Mouse (Mus musculus) E14TG2a.4 (cell line): ENCODE data around the gene Gm572.

Experiments used
- H3K27me3 ChIP-seq: 2 replicates; pipeline ENCODE4 v1.6.1; 2014; ENCODE audit warnings: low read length, control low read depth; ENCODE audit not compliant: insufficient read depth
- H3K36me3 ChIP-seq: 2 replicates; pipeline ENCODE4 v1.6.1; 2014; ENCODE audit warnings: low read length, control low read depth; ENCODE audit not compliant: insufficient read depth
- H3K4me1 ChIP-seq: replicated peaks from 2 replicates; pipeline ENCODE4 v1.6.1; 2014; ENCODE audit warnings: low read depth, low read length, control low read depth
- H3K4me3 ChIP-seq: replicated peaks from 2 replicates; pipeline ENCODE4 v1.5.1; 2014; ENCODE audit warnings: mild to moderate bottlenecking, low read length
- H3K9me3 ChIP-seq: 2 replicates; pipeline ENCODE4 v1.6.1; 2014; ENCODE audit warnings: low read length, control low read depth
- CTCF ChIP-seq: conservative IDR thresholded peaks from 2 replicates; pipeline ENCODE4 v1.5.1; 2014; ENCODE audit warnings: low read length
- NANOG ChIP-seq: IDR thresholded peaks from 2 replicates; pipeline ENCODE4 v1.6.1; 2014; ENCODE audit warnings: borderline replicate concordance, low read length, mixed read lengths
- POU5F1 ChIP-seq: IDR thresholded peaks from 2 replicates; pipeline ENCODE4 v1.6.1; 2014; ENCODE audit warnings: low read length, borderline replicate concordance

Gm572 gene

GRCm38 (mm10) chr4:148649309-148649708 lies 6.2 kb downstream of the Gm572 start:
- no peak for TF ChIP-seq NANOG
- TF ChIP-seq CTCF = peak; percentile 63
- no peak for TF ChIP-seq POU5F1
- Histone ChIP-seq H3K4me1 (peaks cover 26% of the 10 kb centered on the region), H3K4me3 (no peak overlapping the region), H3K36me3 (no peaks in the 10 kb centered on the region), H3K9me3 (peaks cover 13% of the 10 kb centered on the region), H3K27me3 (no peaks in the 10 kb centered on the region)

GRCm38 (mm10) chr4:148651045-148651444 lies 7.9 kb downstream of the Gm572 start:
- Histone ChIP-seq H3K4me1 (peaks cover 31% of the 10 kb centered on the region), H3K4me3 (peak overlapping the region; percentile 46), H3K36me3 (no peaks in the 10 kb centered on the region), H3K27me3 (no peaks in the 10 kb centered on the region), H3K9me3 (peaks cover 13% of the 10 kb centered on the region)
- TF ChIP-seq CTCF (no peak), NANOG (no peak), POU5F1 (no peak)

GRCm38 (mm10) chr4:148654701-148655398 lies 11.7 kb downstream of the Gm572 start:
- peak overlapping the region; percentile 69 for H3K4me3 ChIP-seq
- peaks cover 13% of the 10 kb centered on the region for H3K9me3 ChIP-seq
- TF ChIP-seq CTCF = peak; percentile 85
- TF ChIP-seq NANOG = no peak
- H3K4me1 ChIP-seq = peaks cover 49% of the 10 kb centered on the region
- H3K27me3 ChIP-seq = peaks cover 19% of the 10 kb centered on the region; the same call in 1 of the 2 replicates
- no peaks in the 10 kb centered on the region for H3K36me3 ChIP-seq

DNA sequence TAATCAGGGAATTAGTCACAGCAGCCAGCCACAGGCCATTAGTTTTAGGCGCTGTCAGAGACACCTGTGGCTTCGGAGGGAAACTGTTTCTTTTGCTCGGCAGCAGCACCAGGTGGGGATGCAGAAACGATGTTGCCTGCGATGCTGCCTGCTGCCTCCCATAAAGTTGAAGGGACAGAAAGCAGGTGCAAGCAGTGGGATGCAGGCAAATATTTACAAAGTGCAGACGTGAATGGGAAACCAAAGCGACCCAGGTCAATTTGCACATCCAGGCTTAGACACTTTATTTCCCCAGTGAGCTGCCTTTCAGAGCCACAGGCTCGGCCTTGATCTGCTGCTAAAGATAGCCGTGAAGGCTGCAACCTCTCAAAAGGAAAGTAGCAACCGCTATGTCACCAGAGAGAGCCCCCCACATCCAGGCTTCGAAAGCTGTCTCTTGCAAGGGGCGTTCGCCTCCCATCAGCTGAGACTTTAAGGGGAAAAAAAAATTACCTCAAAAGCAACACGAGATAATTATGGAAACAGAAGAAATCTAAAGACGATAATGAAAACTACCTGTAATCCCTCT lies 13.7 kb downstream of the Gm572 start:
- Histone ChIP-seq H3K4me3 (no peak overlapping the region), H3K4me1 (peaks cover 38% of the 10 kb centered on the region), H3K36me3 (no peaks in the 10 kb centered on the region), H3K27me3 (peaks cover 21% of the 10 kb centered on the region; the same call in 1 of the 2 replicates), H3K9me3 (peaks cover 13% of the 10 kb centered on the region)
- no peak for TF ChIP-seq NANOG
- TF ChIP-seq CTCF = no peak
- TF ChIP-seq POU5F1 = no peak

DNA sequence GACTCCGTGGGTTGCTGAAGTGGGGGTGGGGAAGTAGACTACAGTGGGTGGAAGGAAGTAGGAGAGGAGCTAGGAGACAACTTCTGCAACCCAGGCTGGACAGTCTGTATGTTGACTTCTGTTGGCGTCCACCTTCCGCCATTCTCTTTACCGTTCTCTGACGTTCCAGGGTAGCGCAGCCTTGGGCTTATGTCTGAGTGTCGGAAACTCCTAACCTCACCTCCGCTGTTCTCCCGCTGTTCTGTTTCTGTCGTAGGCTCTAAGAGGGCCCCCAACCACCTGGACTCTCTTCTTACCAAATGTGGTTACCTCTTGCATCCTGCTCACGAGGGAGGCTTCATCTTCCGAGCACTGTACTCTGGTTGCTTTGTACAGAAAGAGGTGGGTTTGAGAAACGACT lies 14.7 kb downstream of the Gm572 start:
- H3K4me3 ChIP-seq = peak overlapping the region; percentile 37

DNA sequence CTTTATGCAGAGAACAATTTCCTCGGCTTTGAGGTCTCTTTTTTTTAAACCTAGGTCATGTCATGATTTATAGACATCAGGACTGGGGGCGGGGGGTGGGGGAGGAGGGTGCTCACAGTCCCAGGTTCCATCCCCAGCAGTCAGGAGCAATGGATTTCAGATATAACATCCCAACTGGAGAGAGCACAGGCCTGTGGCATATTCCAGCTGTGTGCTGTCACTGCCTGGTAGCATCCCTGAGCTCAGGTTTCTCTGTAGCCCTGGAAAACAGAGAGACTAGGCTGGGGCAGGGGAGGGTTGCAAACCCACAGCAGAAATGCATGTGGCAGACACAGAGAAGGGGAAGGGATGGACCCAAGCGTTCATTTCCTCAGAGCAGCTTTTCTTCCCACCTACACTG lies 17.1 kb downstream of the Gm572 start:
- Histone ChIP-seq H3K27me3 (peaks cover 31% of the 10 kb centered on the region), H3K36me3 (no peaks in the 10 kb centered on the region), H3K9me3 (no peaks in the 10 kb centered on the region), H3K4me3 (no peak overlapping the region), H3K4me1 (peaks cover 41% of the 10 kb centered on the region)
- no peak for TF ChIP-seq POU5F1
- TF ChIP-seq CTCF = no peak
- TF ChIP-seq NANOG = no peak

More for the DNA sequence above, 14.7 kb downstream of the Gm572 start:
- H3K4me1 ChIP-seq = peaks cover 45% of the 10 kb centered on the region
- H3K36me3 ChIP-seq = no peaks in the 10 kb centered on the region
- TF ChIP-seq NANOG = no peak
- TF ChIP-seq POU5F1 = no peak
- TF ChIP-seq CTCF = no peak
- peaks cover 11% of the 10 kb centered on the region for H3K9me3 ChIP-seq
- peaks cover 23% of the 10 kb centered on the region; the same call in 1 of the 2 replicates for H3K27me3 ChIP-seq

DNA sequence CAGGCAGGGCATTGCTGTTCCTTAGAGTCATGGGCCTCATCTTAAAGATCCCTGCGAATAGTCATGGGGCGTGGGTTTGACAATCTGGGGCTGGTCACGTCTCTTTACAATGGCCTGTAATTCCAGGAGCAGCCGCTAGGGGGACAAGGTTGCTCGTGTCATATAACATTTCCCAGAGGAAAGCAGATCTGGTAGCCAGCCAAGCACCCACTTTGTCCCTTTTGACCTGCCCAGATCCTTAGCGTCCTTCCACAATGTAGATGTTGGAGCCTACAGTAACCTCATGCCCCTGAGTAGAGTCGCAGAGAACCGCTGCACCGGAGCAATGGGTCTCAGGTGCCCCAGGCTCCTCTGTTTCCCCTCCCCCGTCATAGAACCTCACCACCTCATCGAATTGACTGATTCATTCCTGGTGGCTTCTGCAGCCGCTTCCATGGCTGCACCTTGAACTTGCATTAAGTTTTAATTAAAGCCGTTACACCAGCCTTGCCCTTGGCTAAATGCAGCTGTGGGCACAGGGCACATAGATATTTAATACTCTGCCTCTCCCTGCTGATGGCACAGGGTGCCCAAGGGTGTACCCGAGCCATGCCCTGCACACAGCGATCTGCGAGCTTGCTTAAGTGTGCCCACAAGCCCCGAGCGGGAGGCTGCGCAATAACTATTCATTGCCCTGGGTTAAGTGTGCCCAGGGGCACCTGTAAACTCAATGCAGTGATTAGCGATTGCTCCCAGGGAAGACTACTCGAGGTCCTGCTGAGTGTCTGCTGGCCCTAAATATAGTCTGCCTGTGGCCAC lies 19.2 kb downstream of the Gm572 start:
- Histone ChIP-seq H3K36me3 (no peaks in the 10 kb centered on the region), H3K4me3 (no peak overlapping the region; the same call in 1 of the 2 replicates), H3K27me3 (peaks cover 28% of the 10 kb centered on the region), H3K9me3 (no peaks in the 10 kb centered on the region), H3K4me1 (peaks cover 22% of the 10 kb centered on the region)
- TF ChIP-seq CTCF = peak; percentile 87
- TF ChIP-seq NANOG = no peak
- no peak for TF ChIP-seq POU5F1

DNA sequence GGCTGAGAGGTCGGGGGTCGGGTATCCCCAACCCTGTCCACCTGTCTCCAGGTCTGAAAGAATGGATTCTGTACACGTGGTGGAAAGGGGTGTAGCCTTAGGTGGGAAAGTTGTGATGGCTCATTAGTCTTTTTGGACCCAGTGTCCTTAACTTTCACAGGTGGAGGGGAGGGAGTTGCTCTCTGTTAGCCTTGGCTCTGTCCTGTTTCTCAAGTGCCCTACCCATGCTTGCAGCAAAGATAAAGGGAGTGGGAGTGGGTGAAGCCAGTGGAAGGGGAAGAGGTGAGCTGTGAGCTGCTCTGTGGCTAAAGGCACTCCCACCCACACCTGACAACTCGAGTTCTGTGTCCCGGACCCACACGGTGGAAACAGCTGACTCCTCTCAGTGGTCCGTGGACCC lies 20.2 kb downstream of the Gm572 start:
- H3K36me3 ChIP-seq = no peaks in the 10 kb centered on the region
- H3K27me3 ChIP-seq = peaks cover 20% of the 10 kb centered on the region
- peaks cover 13% of the 10 kb centered on the region for H3K4me1 ChIP-seq
- H3K9me3 ChIP-seq = no peaks in the 10 kb centered on the region
- no peak for TF ChIP-seq NANOG
- no peak for TF ChIP-seq POU5F1
- no peak for TF ChIP-seq CTCF
- H3K4me3 ChIP-seq = no peak overlapping the region

DNA sequence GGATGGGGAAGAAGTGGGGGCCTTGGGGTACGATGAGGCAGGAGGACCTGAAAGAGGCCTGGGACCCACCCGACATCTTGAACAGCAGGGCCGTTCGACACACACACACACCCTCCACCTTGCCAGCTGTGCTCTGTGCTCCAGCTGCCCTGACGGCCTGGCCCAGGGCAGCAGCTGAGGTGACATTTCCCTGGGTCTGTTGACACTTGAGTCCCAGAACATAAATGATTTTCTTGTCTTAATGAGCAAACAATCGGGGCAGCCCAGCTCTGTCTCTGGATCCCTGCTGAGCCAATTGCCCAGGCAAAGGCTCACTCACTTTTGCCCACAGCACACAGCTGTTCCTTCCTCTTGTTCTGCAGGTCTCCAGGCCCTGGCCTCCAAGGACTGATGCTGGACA lies 20.9 kb downstream of the Gm572 start:
- Histone ChIP-seq H3K36me3 (no peaks in the 10 kb centered on the region), H3K4me3 (no peak overlapping the region), H3K9me3 (no peaks in the 10 kb centered on the region), H3K27me3 (peaks cover 13% of the 10 kb centered on the region), H3K4me1 (peaks cover 13% of the 10 kb centered on the region)
- TF ChIP-seq NANOG (no peak), CTCF (no peak), POU5F1 (no peak)
